Mouse (Mus musculus): ENCODE measurements around the gene Dnmt3a. TPM values are rescaled to one million over a fixed set of nuclear protein-coding genes. Genes with fewer than 3 reads are reported as not detected.

Dnmt3a gene
- total RNA-seq, 4 experiments from 2014 or later, result 35.5 to 81.6 (median 56.9) TPM

- no peak for DNase-seq
These were observed 79.2 kb downstream of the Dnmt3a start for GRCm38 (mm10) chr12:3884892-3885493.

GRCm38 (mm10) chr12:3886601-3887000 is 80.8 kb downstream of the Dnmt3a start:
- no peak for DNase-seq

- no peak for DNase-seq
These were observed 81.9 kb downstream of the Dnmt3a start for GRCm38 (mm10) chr12:3887515-3888325.

GRCm38 (mm10) chr12:3889875-3890635 is 84.2 kb downstream of the Dnmt3a start:
- DNase-seq, result no peak

- DNase-seq, result no peak
These were observed 85.2 kb downstream of the Dnmt3a start for GRCm38 (mm10) chr12:3890753-3891751.

- DNase-seq, result peak; percentile 59
These were observed 86.0 kb downstream of the Dnmt3a start for GRCm38 (mm10) chr12:3891779-3892239.

GRCm38 (mm10) chr12:3892240-3893059 is 86.6 kb downstream of the Dnmt3a start:
- no peak for DNase-seq

GRCm38 (mm10) chr12:3893335-3893734 is 87.5 kb downstream of the Dnmt3a start:
- no peak for DNase-seq

- DNase-seq, result no peak
These were observed 88.7 kb downstream of the Dnmt3a start for GRCm38 (mm10) chr12:3894525-3894924.

- no peak for DNase-seq
These were observed 91.3 kb downstream of the Dnmt3a start for GRCm38 (mm10) chr12:3897057-3897545.

- no peak for DNase-seq
These were observed 93.0 kb downstream of the Dnmt3a start for GRCm38 (mm10) chr12:3898811-3899210.

GRCm38 (mm10) chr12:3905436-3905835 is 99.6 kb downstream of the Dnmt3a start:
- DNase-seq, result no peak

GRCm38 (mm10) chr12:3906308-3906707 is 100.5 kb downstream of the Dnmt3a start:
- no peak for DNase-seq

- no peak for DNase-seq
These were observed 101.2 kb downstream of the Dnmt3a start for GRCm38 (mm10) chr12:3907008-3907407.

GRCm38 (mm10) chr12:3907418-3907817 is 101.6 kb downstream of the Dnmt3a start:
- no peak for DNase-seq

GRCm38 (mm10) chr12:3910466-3911093 is 104.8 kb downstream of the Dnmt3a start:
- DNase-seq, result no peak

GRCm38 (mm10) chr12:3911831-3912348 is 106.1 kb downstream of the Dnmt3a start:
- no peak for DNase-seq

GRCm38 (mm10) chr12:3915852-3916251 is 110.0 kb downstream of the Dnmt3a start:
- DNase-seq, result no peak

GRCm38 (mm10) chr12:3917668-3918341 is 112.0 kb downstream of the Dnmt3a start:
- DNase-seq, result no peak
